Mouse (Mus musculus) limb, embryonic 14.5 days (tissue): ENCODE measurements around the gene Calml3. TPM values are rescaled to one million over a fixed set of nuclear protein-coding genes. Genes with fewer than 3 reads are reported as not detected.

Experiments used
- ATAC-seq: fragments of 200-750 bp; cut with Nextera tagmentation; 2 replicates; pipeline ENCODE4 v1.8.0; 2017; ENCODE audit warnings: low read depth, moderate number of reproducible peaks, moderate TSS enrichment; ENCODE audit not compliant: low FRiP score
- DNase-seq: peaks from one replicate; pipeline ENCODE4 v3.0.0-alpha.2; 2015; ENCODE audit warnings: low spot score
- H3K27ac ChIP-seq: fragments of 300-500 bp; sonication (generic); replicated peaks from 2 replicates; pipeline ENCODE4 v1.5.1; 2014; ENCODE audit warnings: low read depth, mild to moderate bottlenecking, low read length, moderate library complexity, mixed read lengths
- H3K27me3 ChIP-seq: fragments of 300-500 bp; sonication (generic); 2 replicates; pipeline ENCODE4 v1.6.1; 2014; ENCODE audit warnings: low read length, mixed read lengths; ENCODE audit not compliant: control insufficient read depth, insufficient read depth
- H3K36me3 ChIP-seq: fragments of 300-500 bp; sonication (generic); 2 replicates; pipeline ENCODE4 v1.6.1; 2014; ENCODE audit warnings: mild to moderate bottlenecking, low read length, moderate library complexity, mixed read lengths; ENCODE audit not compliant: control insufficient read depth, insufficient read depth
- H3K4me1 ChIP-seq: fragments of 300-500 bp; sonication (generic); 2 replicates; pipeline ENCODE4 v1.6.1; 2014; ENCODE audit warnings: antibody characterized with exemption, low read length, mixed read lengths; ENCODE audit not compliant: control insufficient read depth, insufficient read depth
- H3K4me2 ChIP-seq: fragments of 300-500 bp; sonication (generic); replicated peaks from 2 replicates; pipeline ENCODE4 v1.6.1; 2014; ENCODE audit warnings: low read depth, mild to moderate bottlenecking, low read length, moderate library complexity; ENCODE audit not compliant: severe bottlenecking
- H3K4me3 ChIP-seq: fragments of 300-500 bp; sonication (generic); replicated peaks from 2 replicates; pipeline ENCODE4 v1.5.1; 2014; ENCODE audit warnings: low read length
- H3K9ac ChIP-seq: fragments of 300-500 bp; sonication (generic); 2 replicates; pipeline ENCODE4 v1.6.1; 2014; ENCODE audit warnings: mild to moderate bottlenecking, low read depth, low read length, moderate library complexity; ENCODE audit not compliant: severe bottlenecking
- H3K9me3 ChIP-seq: fragments of 300-500 bp; sonication (generic); 2 replicates; pipeline ENCODE4 v1.6.1; 2016; ENCODE audit warnings: low read length; ENCODE audit not compliant: control insufficient read depth
- POLR2A ChIP-seq: fragments of 200-500 bp; IDR thresholded peaks from 2 replicates; pipeline ENCODE4 v1.8.0; 2012; ENCODE audit warnings: inconsistent platforms, mild to moderate bottlenecking, moderate library complexity, borderline replicate concordance; ENCODE audit not compliant: insufficient read depth, insufficient read length; ENCODE audit errors: extremely low read depth
- whole genome bisulfite sequencing: fragments of 180-500 bp; shearing (Covaris S2); extraction: QIAGEN DNeasy Blood & Tissue Kit; methylation state at CpG from one replicate; pipeline ENCODE4 v1.1.7; 2014; 5-methylcytosine and 5-hydroxymethylcytosine counted together
- polyA plus RNA-seq, 2 experiments: library from polyadenylated mRNA; depleted of rRNA in 1 of 2; stranded (reverse) in 1 of 2; unstranded in 1 of 2; fragments of >200 nt; fragmentation: Nextera tagmentation in 1 of 2; extraction: Ambion mirVana in 1 of 2; gene quantifications; 2 replicates each; pipeline versions ENCODE4 v1.2.1 to v1.2.3; 2012 to 2014

Gene Calml3
- polyA plus RNA-seq, 2 experiments: 7.4 to 12.7 TPM

GRCm38 (mm10) chr13:3783621-3784020, 20.5 kb downstream of the Calml3 start:
- Histone ChIP-seq H3K27me3 (no peaks in the 10 kb centered on the region), H3K9me3 (no peaks in the 10 kb centered on the region), H3K4me1 (peaks cover 3% of the 10 kb centered on the region; the same call in 1 of the 2 replicates), H3K4me2 (no peak overlapping the region), H3K4me3 (no peak overlapping the region), H3K9ac (no peak overlapping the region), H3K36me3 (no peaks in the 10 kb centered on the region), H3K27ac (no peak overlapping the region)
- no peak for TF ChIP-seq POLR2A
- WGBS: 82% methylated on average over 2 of the region's 2 CpGs
- no peak for DNase-seq
- no peak for ATAC-seq

DNA sequence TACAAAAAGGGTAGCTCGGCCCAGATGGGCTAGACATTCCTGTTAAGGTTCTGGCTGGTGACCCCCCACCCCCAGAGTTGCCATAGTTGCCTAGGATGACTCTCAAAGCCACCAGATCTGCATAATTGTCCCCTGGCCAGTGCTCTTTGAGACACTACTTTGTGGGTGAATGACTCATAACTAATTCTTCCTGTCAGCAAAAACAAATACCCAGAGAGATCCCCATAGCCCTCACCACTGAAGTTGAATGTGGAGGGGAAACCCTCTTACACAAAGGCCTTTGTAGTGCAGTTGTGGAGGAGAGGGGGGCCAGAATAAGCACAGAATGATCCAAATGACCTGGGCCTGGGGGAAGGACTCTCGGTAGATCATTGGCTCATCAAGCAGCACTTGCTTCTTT, 21.6 kb downstream of the Calml3 start:
- H3K4me2 ChIP-seq: no peak overlapping the region
- DNase-seq: no peak
- no peak for ATAC-seq
- H3K4me1 ChIP-seq: peaks cover 2% of the 10 kb centered on the region; the same call in 1 of the 2 replicates
- no peaks in the 10 kb centered on the region for H3K27me3 ChIP-seq
- WGBS: 53% methylated on average over 2 of the region's 2 CpGs
- H3K4me3 ChIP-seq: no peak overlapping the region
- no peak overlapping the region for H3K9ac ChIP-seq
- no peaks in the 10 kb centered on the region for H3K36me3 ChIP-seq
- no peak overlapping the region for H3K27ac ChIP-seq
- no peaks in the 10 kb centered on the region for H3K9me3 ChIP-seq
- TF ChIP-seq POLR2A: no peak

GRCm38 (mm10) chr13:3779575-3780226, 24.4 kb downstream of the Calml3 start:
- H3K36me3 ChIP-seq: no peaks in the 10 kb centered on the region
- H3K4me1 ChIP-seq: no peaks in the 10 kb centered on the region
- no peaks in the 10 kb centered on the region for H3K9me3 ChIP-seq
- no peaks in the 10 kb centered on the region for H3K27me3 ChIP-seq
- no peak overlapping the region for H3K9ac ChIP-seq
- WGBS: 89% methylated on average over 8 of the region's 8 CpGs
- ATAC-seq (no peak), DNase-seq (no peak)
- H3K4me2 ChIP-seq: no peak overlapping the region
- no peak for TF ChIP-seq POLR2A
- H3K27ac ChIP-seq: no peak overlapping the region
- no peak overlapping the region for H3K4me3 ChIP-seq

DNA sequence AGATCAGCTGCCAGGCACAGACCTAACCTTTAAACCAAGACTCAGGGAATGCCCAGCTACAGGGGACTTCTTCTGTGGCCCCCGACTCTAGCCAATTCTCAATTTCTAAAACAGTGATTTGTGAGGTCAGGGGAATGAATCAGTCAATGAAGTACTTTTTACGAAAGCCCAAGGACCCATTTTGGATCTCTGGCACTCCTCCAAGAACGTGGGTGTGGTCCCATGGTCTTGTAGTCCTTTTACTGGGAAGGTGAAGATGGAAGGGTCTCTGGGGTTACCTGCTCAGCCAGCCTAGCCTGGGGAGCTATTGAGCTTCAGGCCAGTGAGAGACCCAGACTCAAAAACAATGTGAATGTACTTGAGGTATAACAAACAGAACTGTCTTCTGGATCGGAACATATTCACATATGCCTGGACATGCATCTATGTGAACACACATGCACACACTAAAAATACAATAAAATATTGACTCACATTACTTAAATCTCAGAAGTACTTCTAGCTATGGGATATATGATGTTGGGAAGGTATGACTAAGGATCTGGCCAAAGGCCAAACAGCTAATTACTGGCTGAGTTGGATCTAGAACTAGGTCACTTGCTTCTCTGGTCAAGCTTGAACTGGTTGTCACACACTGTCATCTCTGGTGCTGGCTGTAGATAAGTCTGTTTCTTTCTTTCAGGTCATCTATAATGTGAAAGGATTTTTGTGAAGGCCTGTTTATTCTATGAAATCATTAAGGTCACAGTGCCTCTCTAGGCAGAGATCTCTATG, 25.3 kb downstream of the Calml3 start:
- WGBS: 72% methylated on average over 4 of the region's 4 CpGs
- Histone ChIP-seq H3K36me3 (no peaks in the 10 kb centered on the region), H3K4me1 (no peaks in the 10 kb centered on the region), H3K27ac (no peak overlapping the region), H3K9ac (no peak overlapping the region), H3K9me3 (no peaks in the 10 kb centered on the region), H3K4me3 (no peak overlapping the region), H3K4me2 (no peak overlapping the region), H3K27me3 (no peaks in the 10 kb centered on the region)
- no peak for ATAC-seq
- no peak for DNase-seq
- no peak for TF ChIP-seq POLR2A

GRCm38 (mm10) chr13:3777216-3777912, 26.8 kb downstream of the Calml3 start:
- Histone ChIP-seq H3K36me3 (no peaks in the 10 kb centered on the region), H3K9me3 (no peaks in the 10 kb centered on the region), H3K4me1 (no peaks in the 10 kb centered on the region), H3K9ac (no peak overlapping the region), H3K27me3 (no peaks in the 10 kb centered on the region), H3K4me2 (no peak overlapping the region), H3K4me3 (no peak overlapping the region), H3K27ac (no peak overlapping the region)
- DNase-seq (no peak), ATAC-seq (no peak)
- WGBS: 81% methylated on average over 5 of the region's 5 CpGs
- TF ChIP-seq POLR2A: no peak
